Mouse (Mus musculus) forebrain, embryonic 15.5 days (tissue): Measurements from ENCODE around the gene Lingo1. TPM values are rescaled to one million over a fixed set of nuclear protein-coding genes. Genes with fewer than 3 reads are reported as not detected.
A peak's percentile ranks its signal among the peaks of the same experiment; 100 is the strongest.

Experiments used
- ATAC-seq: fragments of 200-750 bp; cut with Nextera tagmentation; replicated peaks from 2 replicates; pipeline ENCODE4 v1.8.0; 2017; ENCODE audit warnings: mild to moderate bottlenecking, moderate TSS enrichment, moderate library complexity
- H3K27ac ChIP-seq: fragments of 300-500 bp; sonication (generic); replicated peaks from 2 replicates; pipeline ENCODE4 v1.5.1; 2015; ENCODE audit warnings: mild to moderate bottlenecking, inconsistent platforms
- H3K27me3 ChIP-seq: fragments of 300-500 bp; sonication (generic); 2 replicates; pipeline ENCODE4 v1.6.1; 2015; ENCODE audit warnings: inconsistent platforms
- H3K36me3 ChIP-seq: fragments of 300-500 bp; sonication (generic); 2 replicates; pipeline ENCODE4 v1.6.1; 2015; ENCODE audit warnings: mild to moderate bottlenecking, inconsistent platforms
- H3K4me1 ChIP-seq: fragments of 300-500 bp; sonication (generic); 2 replicates; pipeline ENCODE4 v1.6.1; 2015; ENCODE audit warnings: inconsistent platforms
- H3K4me2 ChIP-seq: fragments of 300-500 bp; sonication (generic); replicated peaks from 2 replicates; pipeline ENCODE4 v1.6.1; 2015; ENCODE audit warnings: mild to moderate bottlenecking, inconsistent platforms
- H3K4me3 ChIP-seq: fragments of 300-500 bp; sonication (generic); 2 replicates; pipeline ENCODE4 v1.5.1; 2015; ENCODE audit warnings: mild to moderate bottlenecking, inconsistent platforms
- H3K9ac ChIP-seq: fragments of 300-500 bp; sonication (generic); replicated peaks from 2 replicates; pipeline ENCODE4 v1.6.1; 2015; ENCODE audit warnings: mild to moderate bottlenecking, inconsistent platforms
- H3K9me3 ChIP-seq: fragments of 300-500 bp; sonication (generic); 2 replicates; pipeline ENCODE4 v1.6.1; 2016; ENCODE audit warnings: inconsistent platforms
- WGBS: fragments of 180-500 bp; shearing (Covaris S2); methylation state at CpG from one replicate; pipeline ENCODE4 v1.1.7; 2015; ENCODE audit warnings: mixed read lengths; 5-methylcytosine and 5-hydroxymethylcytosine counted together
- polyA plus RNA-seq: library from polyadenylated mRNA; unstranded; fragments of >200 nt; fragmentation: Nextera tagmentation; extraction: Ambion mirVana; gene quantifications from 2 replicates; pipeline ENCODE4 v1.2.1, GENCODE M21; 2015

The Lingo1 gene
- polyA plus RNA-seq, 1 experiment from 2014 or later: 38.4 TPM

DNA sequence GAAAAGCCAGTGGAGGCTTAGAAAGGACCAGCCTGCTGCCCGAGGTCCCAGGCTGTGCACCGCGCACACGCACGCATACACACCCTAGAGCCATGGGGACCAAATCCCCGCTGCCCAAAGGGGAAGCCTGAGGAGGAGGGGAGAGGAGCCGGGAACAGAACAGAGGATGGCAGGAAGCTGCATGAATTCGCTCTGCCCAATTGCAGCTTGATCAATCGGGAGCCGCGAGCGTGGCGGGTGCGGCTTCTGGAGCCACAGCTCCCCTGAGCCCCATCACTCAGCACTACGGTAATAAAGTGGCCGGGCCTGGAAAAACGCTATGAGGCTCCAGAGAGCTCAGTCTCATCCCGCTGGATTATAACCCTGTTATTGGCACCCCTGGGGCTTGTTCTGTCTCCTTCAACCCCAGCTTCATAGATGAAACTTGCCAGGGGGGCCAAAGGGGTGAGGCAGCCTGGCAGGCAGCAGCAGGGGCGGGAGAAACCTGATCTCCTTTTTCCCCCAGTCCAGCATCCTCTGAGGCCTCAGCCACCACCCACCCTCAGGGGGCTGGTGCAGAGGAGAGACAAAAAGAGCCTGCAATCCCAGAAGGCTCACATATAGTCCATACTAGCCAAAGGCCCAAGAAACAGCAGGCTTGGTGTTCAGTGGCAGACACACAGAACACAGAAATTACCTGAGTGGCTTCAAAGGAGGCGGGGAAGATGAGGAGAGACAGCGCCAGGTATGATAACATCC is 29.4 kb upstream of the Lingo1 start:
- Histone ChIP-seq H3K36me3 (no peaks in the 10 kb centered on the region), H3K4me2 (peak overlapping the region; percentile 48), H3K4me1 (peaks cover 25% of the 10 kb centered on the region), H3K27me3 (peaks cover 5% of the 10 kb centered on the region; the same call in 1 of the 2 replicates), H3K9me3 (no peaks in the 10 kb centered on the region), H3K4me3 (peak overlapping the region; percentile 27), H3K27ac (no peak overlapping the region), H3K9ac (peak overlapping the region; percentile 40; the same call in 1 of the 2 replicates)
- ATAC-seq: peak; percentile 61; the same call in 1 of the 2 replicates
- WGBS: 11% methylated on average over 21 of the region's 21 CpGs

DNA sequence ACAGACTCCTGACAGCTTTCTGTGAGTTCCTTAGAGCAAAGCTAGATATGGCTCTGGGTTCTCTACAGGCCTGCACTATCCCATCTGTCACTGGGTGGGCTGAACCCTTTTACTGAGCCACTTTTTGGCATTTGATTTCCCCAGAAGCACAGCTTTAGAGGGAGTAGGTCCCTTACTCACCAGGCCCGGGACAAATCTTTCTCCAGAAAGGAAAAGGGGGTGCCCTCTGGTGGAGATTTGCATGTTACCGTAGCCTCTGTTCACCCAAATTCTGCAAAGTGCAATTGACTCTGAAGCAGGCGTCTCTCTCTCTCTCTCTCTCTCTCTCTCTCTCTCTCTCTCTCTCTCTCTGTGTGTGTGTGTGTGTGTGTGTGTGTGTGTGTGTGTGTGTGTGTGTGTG is 28.6 kb upstream of the Lingo1 start:
- Histone ChIP-seq H3K9ac (no peak overlapping the region), H3K27me3 (peaks cover 5% of the 10 kb centered on the region; the same call in 1 of the 2 replicates), H3K4me3 (no peak overlapping the region), H3K4me2 (no peak overlapping the region), H3K27ac (no peak overlapping the region), H3K4me1 (peaks cover 18% of the 10 kb centered on the region), H3K9me3 (no peaks in the 10 kb centered on the region), H3K36me3 (no peaks in the 10 kb centered on the region)
- WGBS: 2% methylated on average over 3 of the region's 3 CpGs
- no peak; the same call in 1 of the 2 replicates for ATAC-seq

DNA sequence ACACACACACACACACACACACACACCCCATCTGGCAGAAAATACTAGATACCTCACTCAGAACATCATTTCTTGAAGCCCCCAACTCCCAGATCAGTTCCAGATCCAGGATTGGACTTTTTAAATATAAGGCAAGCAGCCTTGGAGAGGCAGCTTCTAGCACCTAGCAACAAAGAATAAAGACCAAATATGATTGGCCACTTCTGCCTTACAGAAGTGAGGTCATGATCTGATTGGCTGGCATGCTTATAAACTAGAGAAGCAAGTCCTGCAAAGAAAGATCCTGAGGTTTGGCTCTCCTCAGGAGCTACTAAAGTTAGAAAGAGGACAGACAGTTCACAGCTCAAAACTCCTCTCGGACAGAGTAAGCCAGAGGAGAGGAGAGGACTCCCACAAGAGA is 14.6 kb upstream of the Lingo1 start:
- Histone ChIP-seq H3K36me3 (no peaks in the 10 kb centered on the region), H3K4me1 (no peaks in the 10 kb centered on the region), H3K4me3 (no peak overlapping the region), H3K27ac (no peak overlapping the region), H3K4me2 (no peak overlapping the region), H3K27me3 (no peaks in the 10 kb centered on the region), H3K9me3 (no peaks in the 10 kb centered on the region), H3K9ac (no peak overlapping the region)
- 90% methylated on average over 1 of the region's 1 CpGs for WGBS
- no peak for ATAC-seq

DNA sequence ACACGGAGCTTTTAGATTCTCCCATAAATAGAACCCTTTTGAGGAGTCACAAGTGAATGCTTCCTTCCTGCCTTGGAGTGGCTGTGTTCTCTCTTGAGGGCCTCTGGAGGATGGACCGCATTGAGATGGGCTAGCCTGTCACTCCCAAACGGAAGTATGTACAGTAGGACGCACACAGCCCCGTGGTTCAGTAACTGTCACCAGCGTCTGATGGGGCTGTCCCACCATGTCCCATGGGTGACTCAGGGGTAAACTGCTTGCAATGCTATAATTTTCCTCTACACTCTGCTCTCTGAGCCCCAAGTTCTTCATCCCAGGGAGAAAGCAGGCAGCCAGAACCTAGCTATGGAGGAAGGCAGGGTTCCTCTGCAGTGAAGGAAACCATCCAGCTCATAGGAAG is 11.7 kb upstream of the Lingo1 start:
- no peaks in the 10 kb centered on the region for H3K36me3 ChIP-seq
- H3K4me2 ChIP-seq: no peak overlapping the region
- no peaks in the 10 kb centered on the region for H3K27me3 ChIP-seq
- H3K9ac ChIP-seq: no peak overlapping the region
- H3K4me1 ChIP-seq: no peaks in the 10 kb centered on the region
- WGBS: 89% methylated on average over 6 of the region's 6 CpGs
- ATAC-seq: no peak
- no peak overlapping the region for H3K4me3 ChIP-seq
- no peak overlapping the region for H3K27ac ChIP-seq
- H3K9me3 ChIP-seq: no peaks in the 10 kb centered on the region

DNA sequence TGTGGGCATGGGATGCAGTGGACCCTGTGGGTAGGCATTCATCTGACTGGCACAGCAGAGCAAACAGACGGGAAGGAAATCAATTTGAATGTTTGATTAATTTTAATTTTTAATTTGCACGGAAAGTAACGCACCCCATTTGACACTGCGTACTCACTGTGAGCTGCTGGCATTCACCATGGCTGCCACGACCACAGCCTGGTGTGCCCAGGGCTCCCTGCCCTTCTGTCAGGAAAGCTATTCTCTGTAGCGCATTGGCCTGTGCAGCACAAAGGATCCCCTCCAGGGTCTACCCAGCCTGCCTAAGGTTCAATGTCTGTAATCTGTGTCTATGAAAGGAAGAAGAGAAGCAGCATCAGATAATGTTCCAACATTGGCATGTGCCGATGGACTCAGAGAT is 6.9 kb upstream of the Lingo1 start:
- Histone ChIP-seq H3K27me3 (peaks cover 13% of the 10 kb centered on the region), H3K4me3 (no peak overlapping the region), H3K27ac (no peak overlapping the region), H3K4me2 (no peak overlapping the region), H3K9me3 (no peaks in the 10 kb centered on the region), H3K9ac (no peak overlapping the region), H3K36me3 (no peaks in the 10 kb centered on the region), H3K4me1 (no peaks in the 10 kb centered on the region)
- 81% methylated on average over 7 of the region's 7 CpGs for WGBS
- no peak for ATAC-seq

DNA sequence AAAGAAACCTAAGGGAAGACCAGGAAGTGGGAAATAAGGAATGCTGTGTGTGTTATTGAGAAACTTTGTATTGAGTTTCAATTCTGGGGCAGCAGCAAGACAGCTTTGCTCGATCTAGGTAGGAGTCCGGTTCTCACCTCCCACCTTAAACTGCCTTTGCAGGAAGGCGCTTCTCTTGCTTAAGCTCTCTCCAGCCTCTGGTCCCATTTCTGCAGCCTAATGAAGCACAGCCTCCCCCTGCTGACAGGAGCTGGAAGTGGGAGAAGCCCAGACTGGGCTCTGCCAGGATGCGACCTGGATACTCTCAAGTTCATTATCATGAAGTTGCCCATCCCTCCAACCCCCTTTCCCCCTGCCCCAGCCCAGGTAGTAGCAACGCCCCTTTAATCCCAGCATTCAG is 1.6 kb upstream of the Lingo1 start:
- no peak overlapping the region for H3K4me3 ChIP-seq
- H3K4me2 ChIP-seq: no peak overlapping the region
- H3K27me3 ChIP-seq: peaks cover 51% of the 10 kb centered on the region
- no peaks in the 10 kb centered on the region for H3K36me3 ChIP-seq
- H3K27ac ChIP-seq: no peak overlapping the region
- H3K4me1 ChIP-seq: peaks cover 19% of the 10 kb centered on the region
- WGBS: 8% methylated on average over 5 of the region's 5 CpGs
- no peak overlapping the region for H3K9ac ChIP-seq
- no peaks in the 10 kb centered on the region for H3K9me3 ChIP-seq
- ATAC-seq: peak; percentile 28; the same call in 1 of the 2 replicates

DNA sequence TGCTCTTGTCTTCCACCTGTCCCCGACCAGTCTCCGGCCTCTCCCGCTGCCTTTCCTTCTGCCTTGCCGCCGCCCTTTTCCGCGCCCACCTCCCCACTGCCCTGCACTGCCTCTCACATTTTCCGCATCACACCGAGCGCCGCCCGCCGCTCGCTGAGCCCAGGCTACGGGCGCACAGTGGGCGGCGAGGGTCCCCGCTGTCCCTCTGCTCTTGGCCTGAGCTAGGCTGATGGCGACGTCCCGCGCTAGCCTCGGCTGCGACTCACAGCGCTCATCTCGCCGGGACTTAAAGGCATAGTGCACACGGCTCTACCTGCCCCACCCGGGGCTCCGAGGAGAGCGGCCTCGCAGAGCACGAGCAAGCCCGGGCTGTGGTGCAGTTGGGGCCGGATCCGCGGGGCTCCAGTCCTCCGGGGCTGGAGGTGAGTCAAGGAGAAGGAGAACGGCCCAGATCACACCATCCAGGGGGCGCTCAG is 426 bp upstream of the Lingo1 start:
- peak overlapping the region; percentile 66 for H3K9ac ChIP-seq
- under 1% methylated on average over 41 of the region's 41 CpGs for whole genome bisulfite sequencing
- H3K4me1 ChIP-seq: peaks cover 19% of the 10 kb centered on the region
- peaks cover 51% of the 10 kb centered on the region for H3K27me3 ChIP-seq
- H3K27ac ChIP-seq: peak overlapping the region; percentile 63
- peak; percentile 51 for ATAC-seq
- no peaks in the 10 kb centered on the region for H3K36me3 ChIP-seq
- peak overlapping the region; percentile 67 for H3K4me2 ChIP-seq
- H3K9me3 ChIP-seq: no peaks in the 10 kb centered on the region
- peak overlapping the region; percentile 48 for H3K4me3 ChIP-seq

DNA sequence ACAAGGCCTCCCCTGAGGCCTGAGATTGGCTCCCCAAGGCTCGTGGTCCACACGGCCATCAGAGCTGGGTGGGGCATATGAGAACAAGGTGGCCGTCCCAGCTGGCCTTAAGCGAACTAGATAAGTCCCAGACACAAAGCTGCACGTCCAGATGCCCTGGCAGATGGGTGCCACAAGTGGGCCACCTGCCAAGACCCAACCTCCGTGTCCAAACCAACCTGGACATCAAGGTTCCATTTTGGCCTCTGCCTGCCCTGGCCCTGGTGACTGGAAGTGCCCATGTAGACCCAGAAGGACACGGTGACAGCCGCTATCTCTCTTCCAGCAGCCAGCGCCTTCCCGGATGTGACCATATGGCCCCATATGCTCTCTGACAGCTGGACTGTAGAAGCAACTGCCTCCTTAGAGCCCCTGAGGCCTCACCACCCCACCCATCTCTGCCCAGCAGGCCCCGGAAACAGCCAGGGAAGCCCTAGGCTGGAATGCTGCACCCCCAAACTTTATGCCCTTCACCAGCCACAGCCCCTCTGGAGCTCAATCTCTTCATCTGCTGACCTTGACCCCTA is 4.5 kb downstream of the Lingo1 start:
- no peaks in the 10 kb centered on the region for H3K36me3 ChIP-seq
- peaks cover 27% of the 10 kb centered on the region for H3K27me3 ChIP-seq
- no peak for ATAC-seq
- peaks cover 15% of the 10 kb centered on the region for H3K4me1 ChIP-seq
- H3K4me3 ChIP-seq: no peak overlapping the region
- WGBS: 77% methylated on average over 11 of the region's 11 CpGs
- no peak overlapping the region for H3K4me2 ChIP-seq
- no peak overlapping the region for H3K27ac ChIP-seq
- H3K9me3 ChIP-seq: no peaks in the 10 kb centered on the region
- no peak overlapping the region for H3K9ac ChIP-seq

DNA sequence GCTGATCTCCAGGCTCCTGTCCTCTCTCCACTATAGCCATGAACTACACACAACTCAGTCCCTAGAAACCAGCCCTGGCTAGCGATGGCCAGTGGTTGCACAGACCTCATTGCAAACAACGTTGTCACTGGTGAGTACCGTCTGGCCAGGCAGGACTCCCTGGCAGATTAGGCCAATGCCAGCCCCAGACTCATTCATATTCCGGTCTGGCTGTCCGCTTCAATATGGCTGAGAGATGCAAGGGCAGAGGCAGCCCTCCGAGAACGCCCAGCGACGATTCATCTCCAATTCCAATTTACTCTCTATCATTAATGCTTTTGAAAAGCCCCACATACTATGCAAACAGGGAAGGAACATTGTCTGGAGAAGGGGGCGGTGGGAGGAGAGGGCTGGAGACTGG is 11.7 kb downstream of the Lingo1 start:
- WGBS: 67% methylated on average over 10 of the region's 10 CpGs

DNA sequence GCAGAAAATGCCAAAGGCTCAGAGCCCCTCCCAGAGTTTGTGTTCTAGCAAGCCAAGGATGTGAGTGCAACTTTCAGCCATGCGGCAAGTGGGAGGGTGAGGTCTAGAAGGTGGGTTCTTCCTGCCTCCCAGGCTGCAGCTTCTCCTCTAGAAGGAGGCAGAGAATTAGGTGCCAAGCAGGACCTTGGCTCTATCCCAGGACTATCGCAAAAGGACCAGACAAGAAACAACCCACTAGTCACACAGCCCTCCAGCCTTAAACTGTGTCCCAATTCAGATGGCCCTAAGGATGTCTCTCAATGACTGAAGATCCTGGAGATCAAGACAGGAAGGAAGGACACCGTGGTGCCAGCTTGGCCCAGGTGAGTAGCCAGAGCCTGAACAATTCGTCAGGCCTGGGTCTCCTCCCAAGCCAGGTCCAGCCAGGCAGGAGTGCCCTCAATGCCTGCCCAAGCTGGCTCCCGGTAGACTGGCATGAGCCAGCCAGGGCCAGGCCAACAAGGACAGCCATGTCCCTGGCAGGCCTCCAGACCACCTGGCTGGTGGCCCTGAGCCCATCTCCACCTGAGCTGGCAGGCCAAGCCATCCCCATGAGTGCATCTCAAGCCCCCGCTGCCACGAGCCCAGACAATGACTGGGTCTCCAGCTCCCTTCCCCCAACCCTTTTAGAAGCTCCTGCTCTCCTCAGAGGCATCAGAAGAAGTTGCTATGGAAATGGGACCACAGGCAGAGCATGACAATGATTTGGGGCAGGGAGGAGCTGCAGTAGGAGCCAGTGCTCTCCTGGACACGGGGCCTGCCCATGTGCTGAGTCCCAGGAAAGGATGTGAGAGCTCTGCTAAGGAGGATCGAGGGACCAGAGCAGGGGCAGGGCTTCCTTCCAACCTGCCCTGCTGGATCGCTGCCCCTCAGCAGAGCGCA is 19.1 kb downstream of the Lingo1 start:
- WGBS: 50% methylated on average over 11 of the region's 11 CpGs
- Histone ChIP-seq H3K4me2 (no peak overlapping the region), H3K27ac (no peak overlapping the region), H3K4me1 (peaks cover 12% of the 10 kb centered on the region), H3K27me3 (no peaks in the 10 kb centered on the region), H3K9ac (no peak overlapping the region), H3K9me3 (no peaks in the 10 kb centered on the region), H3K4me3 (no peak overlapping the region), H3K36me3 (no peaks in the 10 kb centered on the region)
- 0 out of 2 replicates have a peak, but pooled peaks have one; percentile 29 for ATAC-seq

More for the DNA sequence above, 11.7 kb downstream of the Lingo1 start:
- no peaks in the 10 kb centered on the region for H3K27me3 ChIP-seq
- no peak overlapping the region for H3K4me3 ChIP-seq
- H3K4me1 ChIP-seq: no peaks in the 10 kb centered on the region
- no peak for ATAC-seq
- no peak overlapping the region for H3K27ac ChIP-seq
- H3K9me3 ChIP-seq: no peaks in the 10 kb centered on the region
- no peak overlapping the region for H3K9ac ChIP-seq
- no peak overlapping the region for H3K4me2 ChIP-seq
- H3K36me3 ChIP-seq: no peaks in the 10 kb centered on the region

DNA sequence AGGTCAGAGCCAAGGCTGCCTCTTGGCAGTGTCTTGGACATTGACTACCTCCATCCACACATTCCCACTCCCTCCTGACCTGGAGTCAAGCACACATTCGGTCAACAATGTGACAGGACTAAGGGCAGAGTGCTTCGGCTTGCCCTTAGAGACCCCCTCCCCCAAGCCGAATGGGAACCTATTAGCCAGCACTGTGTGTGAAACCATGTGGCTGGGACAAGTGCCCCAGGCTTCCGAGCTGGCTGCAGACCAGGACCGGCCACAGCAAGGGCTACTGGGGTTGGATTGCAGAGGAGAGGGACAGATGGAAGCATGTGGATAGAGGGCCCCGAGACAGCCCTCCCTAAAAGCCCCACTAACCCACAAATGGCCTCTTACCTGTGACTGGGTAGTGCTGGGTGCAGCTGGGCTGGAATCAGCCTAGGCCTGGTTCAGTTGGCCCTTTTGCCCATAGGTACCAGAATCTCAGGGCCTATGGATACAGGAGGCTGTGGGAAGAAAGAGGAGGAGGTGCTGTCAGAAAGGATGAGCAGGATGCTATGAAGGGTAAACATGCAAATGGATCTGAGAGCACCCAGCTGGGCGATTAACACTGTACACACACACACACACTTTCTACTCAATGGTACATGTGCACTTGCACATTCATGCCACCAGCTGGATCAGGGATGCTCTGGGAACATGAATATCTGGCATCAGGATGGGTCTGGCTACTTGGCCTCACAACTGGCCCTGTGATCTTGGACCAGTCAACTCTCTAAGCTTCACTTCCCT is 20.9 kb downstream of the Lingo1 start:
- no peaks in the 10 kb centered on the region for H3K9me3 ChIP-seq
- H3K27ac ChIP-seq: no peak overlapping the region
- H3K27me3 ChIP-seq: peaks cover under 1% of the 10 kb centered on the region
- H3K4me1 ChIP-seq: peaks cover 12% of the 10 kb centered on the region
- 75% methylated on average over 7 of the region's 7 CpGs for WGBS
- H3K9ac ChIP-seq: no peak overlapping the region
- no peak overlapping the region for H3K4me2 ChIP-seq
- ATAC-seq: no peak
- no peaks in the 10 kb centered on the region for H3K36me3 ChIP-seq
- H3K4me3 ChIP-seq: no peak overlapping the region
